Mouse (Mus musculus): ENCODE measurements around the gene Frmpd4. TPM values are rescaled to one million over a fixed set of nuclear protein-coding genes. Genes with fewer than 3 reads are reported as not detected.
A peak's percentile ranks its signal among the peaks of the same experiment; 100 is the strongest.

The Frmpd4 gene
- total and polyA plus RNA-seq, 3 experiments: not detected

GRCm38 (mm10) chrX:168310143-168310542 is 266.9 kb downstream of the Frmpd4 start:
- H3K4me2 ChIP-seq (ENCODE audit: insufficient read depth, low read depth, poor library complexity, severe bottlenecking): no peak overlapping the region
- no peaks in the 10 kb centered on the region for H3K9me3 ChIP-seq (replicated peaks; ENCODE audit: low read length)
- H3K79me2 ChIP-seq (replicated peaks; ENCODE audit: control insufficient read depth, extremely low read depth, insufficient read depth, poor library complexity, severe bottlenecking): no peaks in the 10 kb centered on the region
- peak; percentile 34 for DNase-seq (ENCODE audit: extremely low read depth)
- dilution Hi-C loops (cut with MboI; ENCODE audit: extremely low pct_ligation_motif_present, extremely low pct_unique_long_range_greater_than_20kb, low sequenced_read_pairs): no loop called here
- no peaks in the 10 kb centered on the region for H3K27me3 ChIP-seq (replicated peaks)
- TF ChIP-seq MXI1 (IDR thresholded peaks at IDR 0.05; ENCODE audit: low read depth, low read length) (no peak), USF2 (conservative IDR thresholded peaks at IDR 0.05; ENCODE audit: low read depth, low read length) (no peak), CTCF (conservative IDR thresholded peaks at IDR 0.05 in 1 of 2, IDR thresholded peaks at IDR 0.05 in 1 of 2; ENCODE audit: low read depth in 2 of 2, low read length in 2 of 2) (peak in 1 of 2 experiments; percentile 51; a peak in 2 of 4 replicates), SMC3 (IDR thresholded peaks at IDR 0.05; ENCODE audit: low read depth, low read length) (peak; percentile 33; the same call in 1 of the 2 replicates), RAD21 (IDR thresholded peaks at IDR 0.05; ENCODE audit: low read depth, low read length) (peak; percentile 53), RCOR1 (conservative IDR thresholded peaks at IDR 0.05; ENCODE audit: low read depth, low read length) (no peak), BHLHE40 (IDR thresholded peaks at IDR 0.05; ENCODE audit: low read depth, low read length) (no peak)
- no peak overlapping the region for H3K27ac ChIP-seq (ENCODE audit: insufficient read depth, low read depth)
- no peak overlapping the region for H3K4me3 ChIP-seq (replicated peaks in 1 of 3; ENCODE audit: low read depth in 2 of 3, low read length in 2 of 3, poor library complexity in 1 of 3)
- no peak overlapping the region for H3K9ac ChIP-seq (ENCODE audit: insufficient read depth, low read depth)
- peaks cover 0 to 14% of the 10 kb centered on the region in 2 experiments; a peak in 2 of 4 replicates for H3K4me1 ChIP-seq (ENCODE audit: control insufficient read depth in 1 of 2, insufficient read depth in 2 of 2)
- H3K36me3 ChIP-seq (replicated peaks in 1 of 2; ENCODE audit: control insufficient read depth in 1 of 2, insufficient read depth in 1 of 2, low read length in 1 of 2): no peaks in the 10 kb centered on the region
- in situ Hi-C loops (cut with MboI; ENCODE audit: low pct_ligation_motif_present, low pct_unique_long_range_greater_than_20kb, low sequenced_read_pairs): no loop called here

- H3K27ac ChIP-seq (ENCODE audit: insufficient read depth, low read depth): no peak overlapping the region
- dilution Hi-C loops (cut with MboI; ENCODE audit: extremely low pct_ligation_motif_present, extremely low pct_unique_long_range_greater_than_20kb, low sequenced_read_pairs) (no loop called here), in situ Hi-C loops (cut with MboI; ENCODE audit: low pct_ligation_motif_present, low pct_unique_long_range_greater_than_20kb, low sequenced_read_pairs) (no loop called here)
- H3K79me2 ChIP-seq (replicated peaks; ENCODE audit: control insufficient read depth, extremely low read depth, insufficient read depth, poor library complexity, severe bottlenecking): no peaks in the 10 kb centered on the region
- no peaks in the 10 kb centered on the region for H3K36me3 ChIP-seq (replicated peaks in 1 of 2; ENCODE audit: control insufficient read depth in 1 of 2, insufficient read depth in 1 of 2, low read length in 1 of 2)
- TF ChIP-seq NELFE (IDR thresholded peaks at IDR 0.05; ENCODE audit: low read depth, low read length): no peak
- TF ChIP-seq RCOR1 (conservative IDR thresholded peaks at IDR 0.05; ENCODE audit: low read depth, low read length): no peak
- H3K4me1 ChIP-seq (ENCODE audit: control insufficient read depth in 1 of 2, insufficient read depth in 2 of 2): no peaks in the 10 kb centered on the region
- H3K27me3 ChIP-seq (replicated peaks): no peaks in the 10 kb centered on the region
- H3K9ac ChIP-seq (ENCODE audit: insufficient read depth, low read depth): no peak overlapping the region
- no peak for DNase-seq (ENCODE audit: extremely low read depth)
- no peak overlapping the region for H3K4me2 ChIP-seq (ENCODE audit: insufficient read depth, low read depth, poor library complexity, severe bottlenecking)
- H3K9me3 ChIP-seq (replicated peaks; ENCODE audit: low read length): no peaks in the 10 kb centered on the region
- H3K4me3 ChIP-seq (replicated peaks in 1 of 3; ENCODE audit: low read depth in 2 of 3, low read length in 2 of 3, poor library complexity in 1 of 3): no peak overlapping the region
Observed at GRCm38 (mm10) chrX:168292506-168292905, 284.5 kb downstream of the Frmpd4 start.

DNA sequence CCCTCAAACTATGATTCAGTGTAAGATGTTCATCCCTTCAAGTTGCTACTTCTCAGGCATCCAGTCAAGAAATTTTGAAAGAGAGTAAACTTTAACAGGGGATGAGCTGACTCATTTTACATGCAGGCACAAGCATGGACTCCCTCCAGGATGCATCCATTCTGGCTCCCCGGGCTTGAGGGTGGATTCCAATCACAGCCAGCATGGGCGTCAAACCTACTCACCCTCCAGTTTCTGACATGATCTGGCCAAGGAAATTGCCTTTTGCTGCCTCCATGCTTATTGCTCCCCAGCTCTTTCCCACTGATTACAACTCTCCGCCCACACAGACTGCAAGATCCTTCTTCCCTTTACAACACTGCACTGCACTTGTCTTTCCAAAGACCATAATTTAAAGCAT is 370.0 kb downstream of the Frmpd4 start:
- dilution Hi-C loops (cut with MboI; ENCODE audit: extremely low pct_ligation_motif_present, extremely low pct_unique_long_range_greater_than_20kb, low sequenced_read_pairs): no loop called here
- no peaks in the 10 kb centered on the region for H3K9me3 ChIP-seq (replicated peaks; ENCODE audit: low read length)
- no peaks in the 10 kb centered on the region for H3K79me2 ChIP-seq (replicated peaks; ENCODE audit: control insufficient read depth, extremely low read depth, insufficient read depth, poor library complexity, severe bottlenecking)
- TF ChIP-seq USF1 (IDR thresholded peaks at IDR 0.05; ENCODE audit: low read depth, low read length) (no peak), EP300 (IDR thresholded peaks at IDR 0.05; ENCODE audit: low read length) (no peak), NRF1 (IDR thresholded peaks at IDR 0.05; ENCODE audit: low read depth, low read length) (no peak), ETS1 (conservative IDR thresholded peaks at IDR 0.05; ENCODE audit: low read depth, low read length) (no peak), HCFC1 (IDR thresholded peaks at IDR 0.05; ENCODE audit: low read depth, low read length) (no peak), RCOR1 (conservative IDR thresholded peaks at IDR 0.05; ENCODE audit: low read depth, low read length) (no peak), NELFE (IDR thresholded peaks at IDR 0.05; ENCODE audit: low read depth, low read length) (no peak), RAD21 (IDR thresholded peaks at IDR 0.05; ENCODE audit: low read depth, low read length) (no peak), MXI1 (IDR thresholded peaks at IDR 0.05; ENCODE audit: low read depth, low read length) (no peak), ZNF384 (IDR thresholded peaks at IDR 0.05; ENCODE audit: low read depth, low read length) (no peak), PAX5 (IDR thresholded peaks at IDR 0.05; ENCODE audit: low read length) (no peak), TCF12 (IDR thresholded peaks at IDR 0.05; ENCODE audit: low read depth, low read length) (no peak), CHD2 (IDR thresholded peaks at IDR 0.05; ENCODE audit: low read length) (no peak), USF2 (conservative IDR thresholded peaks at IDR 0.05; ENCODE audit: low read depth, low read length) (no peak), MEF2A (IDR thresholded peaks at IDR 0.05; ENCODE audit: borderline replicate concordance, low read depth, low read length) (no peak), ELF1 (IDR thresholded peaks at IDR 0.05; ENCODE audit: low read depth, low read length) (no peak)
- H3K4me1 ChIP-seq (ENCODE audit: control insufficient read depth in 1 of 2, insufficient read depth in 2 of 2): no peaks in the 10 kb centered on the region
- no peak overlapping the region for H3K27ac ChIP-seq (ENCODE audit: insufficient read depth, low read depth)
- H3K4me2 ChIP-seq (ENCODE audit: insufficient read depth, low read depth, poor library complexity, severe bottlenecking): no peak overlapping the region
- no peaks in the 10 kb centered on the region for H3K27me3 ChIP-seq (replicated peaks)
- no peaks in the 10 kb centered on the region for H3K36me3 ChIP-seq (replicated peaks in 1 of 2; ENCODE audit: control insufficient read depth in 1 of 2, insufficient read depth in 1 of 2, low read length in 1 of 2)
- no peak overlapping the region for H3K4me3 ChIP-seq (replicated peaks in 1 of 3; ENCODE audit: low read depth in 2 of 3, low read length in 2 of 3, poor library complexity in 1 of 3)
- no peak for DNase-seq (ENCODE audit: extremely low read depth)
- in situ Hi-C loops (cut with MboI; ENCODE audit: low pct_ligation_motif_present, low pct_unique_long_range_greater_than_20kb, low sequenced_read_pairs): no loop called here
- no peak overlapping the region for H3K9ac ChIP-seq (ENCODE audit: insufficient read depth, low read depth)
